In the genomic region with DNA sequence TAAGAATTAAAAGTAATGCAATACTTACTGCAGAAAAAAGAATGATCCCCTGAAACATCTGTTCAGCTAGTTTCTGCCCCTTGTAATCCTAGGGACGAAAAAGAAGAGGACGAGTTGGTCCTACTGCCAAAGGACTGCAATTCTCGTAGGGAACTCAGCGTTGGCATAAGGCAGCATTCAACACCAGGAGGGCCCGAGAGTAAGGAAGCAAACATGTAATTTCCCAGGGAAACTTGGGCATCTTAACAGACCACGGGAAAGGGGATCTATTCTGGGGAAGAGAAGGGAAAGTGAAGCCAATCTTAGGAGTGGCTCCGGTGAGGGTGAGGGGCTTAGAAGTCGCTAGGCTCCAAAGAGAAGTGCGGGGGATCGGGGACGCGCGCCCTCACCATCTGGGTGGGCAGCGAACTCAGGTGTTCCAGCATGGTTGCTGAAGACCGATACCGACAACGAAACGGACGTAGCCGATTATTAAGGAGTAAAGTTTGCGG, we compare ENCODE assay signal across 8 mouse cellular contexts. TPM values are rescaled to one million over a fixed set of nuclear protein-coding genes. Genes with fewer than 3 reads are reported as not detected.
A peak's percentile ranks its signal among the peaks of the same experiment; 100 is the strongest.
DNase-seq lines count a peak whose midpoint lies in the region; ATAC-seq and TF ChIP-seq lines count a peak whose summit lies in the region.

No protein-coding gene starts in this region.

- peak overlapping the region; percentile 88 for H3K9ac ChIP-seq in heart, embryonic 13.5 days
- peak overlapping the region; percentile 93 for H3K9ac ChIP-seq in ES-E14 (ENCODE audit: insufficient read depth, low read depth, low read length, poor library complexity, severe bottlenecking)
- peak overlapping the region; percentile 96 for H3K9ac ChIP-seq in forebrain, embryonic 16.5 days (replicated peaks; ENCODE audit: low read depth, low read length)

- H3K9me3 ChIP-seq in heart, embryonic 13.5 days = no peaks in the 10 kb centered on the region
- H3K9me3 ChIP-seq in ES-E14 (ENCODE audit: control insufficient read depth, insufficient read depth, low read depth, low read length) = no peaks in the 10 kb centered on the region
- no peaks in the 10 kb centered on the region for H3K9me3 ChIP-seq in forebrain, embryonic 16.5 days (ENCODE audit: control insufficient read depth, low read length)

- WGBS in heart, embryonic 13.5 days = 0% methylated on average over 21 of the region's 21 CpGs
- under 1% methylated on average over 21 of the region's 21 CpGs for WGBS in forebrain, embryonic 16.5 days
- WGBS in macrophage (ENCODE audit: missing documents) = 1% methylated on average over 21 of the region's 21 CpGs

- peak overlapping the region; percentile 82 for H3K4me2 ChIP-seq in heart, embryonic 13.5 days
- peak overlapping the region; percentile 66 for H3K4me2 ChIP-seq in forebrain, embryonic 16.5 days (ENCODE audit: low read length)

- peak overlapping the region; percentile 90 for H3K27ac ChIP-seq in heart, embryonic 13.5 days (replicated peaks)
- H3K27ac ChIP-seq in ES-E14 (ENCODE audit: insufficient read depth, low read depth, low read length, poor library complexity, severe bottlenecking) (peak overlapping the region; percentile 28; the same call in 1 of the 2 replicates), macrophage (peak overlapping the region; percentile 70)
- H3K27ac ChIP-seq in forebrain, embryonic 16.5 days (ENCODE audit: low read length) = peak overlapping the region; percentile 90; the same call in 1 of the 2 replicates

- H3K4me3 ChIP-seq in heart, embryonic 13.5 days = peak overlapping the region; percentile 80
- H3K4me3 ChIP-seq in ES-E14 (ENCODE audit: insufficient read depth in 1 of 2, low read depth in 1 of 2, low read length in 2 of 2, poor library complexity in 1 of 2, severe bottlenecking in 1 of 2) (peak overlapping the region; percentile 84 to 95), macrophage (ENCODE audit: inconsistent target) (peak overlapping the region; percentile 97)
- peak overlapping the region; percentile 99 for H3K4me3 ChIP-seq in forebrain, embryonic 16.5 days (replicated peaks; ENCODE audit: low read length)

- peaks cover 21% of the 10 kb centered on the region for H3K79me2 ChIP-seq in macrophage (ENCODE audit: inconsistent target)

- peaks cover 19% of the 10 kb centered on the region for H3K4me1 ChIP-seq in heart, embryonic 13.5 days
- H3K4me1 ChIP-seq in ES-E14 (ENCODE audit: control insufficient read depth in 2 of 2, insufficient read depth in 2 of 2, low read length in 2 of 2, poor library complexity in 1 of 2) = peaks cover 0 to 3% of the 10 kb centered on the region in 2 experiments; a peak in 1 of 4 replicates
- H3K4me1 ChIP-seq in forebrain, embryonic 16.5 days (replicated peaks; ENCODE audit: control insufficient read depth, insufficient read depth, low read length) = peaks cover 15% of the 10 kb centered on the region

- in situ Hi-C loops in ES-E14 (cut with MboI; ENCODE audit: low sequenced_read_pairs in 2 of 2, unreplicated experiment in 2 of 2) = no loop called here

- H3K36me3 ChIP-seq in heart, embryonic 13.5 days = peaks cover 28% of the 10 kb centered on the region
- H3K36me3 ChIP-seq in ES-E14 (ENCODE audit: control insufficient read depth, insufficient read depth, low read length, poor library complexity, severe bottlenecking) (no peaks in the 10 kb centered on the region), macrophage (ENCODE audit: inconsistent target) (no peaks in the 10 kb centered on the region)
- H3K36me3 ChIP-seq in forebrain, embryonic 16.5 days (ENCODE audit: control insufficient read depth, insufficient read depth) = no peaks in the 10 kb centered on the region

- no peak for DNase-seq in heart, adult 18-20 months
- DNase-seq in ES-E14 (ENCODE audit: low read depth, low spot score) = no peak
- no peak for DNase-seq in cerebellum, postnatal 4 days (ENCODE audit: low spot score in 2 of 2)
- DNase-seq in layer of hippocampus, postnatal 14 days (ENCODE audit: low spot score in 2 of 2) = no peak
- DNase-seq in thymus, postnatal 4 days = no peak

- no peak for ATAC-seq in heart, embryonic 13.5 days (ENCODE audit: extremely low read depth, insufficient number of reproducible peaks, low FRiP score, low TSS enrichment)
- peak; percentile 24 for ATAC-seq in forebrain, embryonic 16.5 days

- no peaks in the 10 kb centered on the region for H3K27me3 ChIP-seq in heart, embryonic 13.5 days (replicated peaks)
- H3K27me3 ChIP-seq in forebrain, embryonic 16.5 days (replicated peaks; ENCODE audit: control insufficient read depth, insufficient read depth, low read length) = no peaks in the 10 kb centered on the region

TF ChIP-seq in ES-E14, 5 proteins besides CTCF, POLR2A, EP300 and RAD21:
- TF ChIP-seq ZC3H11A (IDR thresholded peaks at IDR 0.05; ENCODE audit: borderline replicate concordance, low read depth, low read length) (no peak), CHD2 (IDR thresholded peaks at IDR 0.05; ENCODE audit: low read depth, low read length) (no peak), MAFK (IDR thresholded peaks at IDR 0.05; ENCODE audit: insufficient read depth, low read depth, low read length) (no peak), ZNF384 (IDR thresholded peaks at IDR 0.05; ENCODE audit: low read depth, low read length) (no peak), HCFC1 (IDR thresholded peaks at IDR 0.05; ENCODE audit: borderline replicate concordance, insufficient read depth, low read length) (no peak)

RNA-seq across cellular contexts. Expression of gene Glt8d1, which starts 0.3 kb away (rescaled TPM):
- polyA plus RNA-seq in heart, embryonic 13.5 days (2015; fragmentation: Nextera tagmentation; extraction: Ambion mirVana) = 46.8 and 51.9 TPM in 2 replicates
- total RNA-seq in heart, adult 18-20 months (2021) = 10 to 100 TPM; 19.8 to 22.5 TPM
- total RNA-seq in ES-E14 (2012; rRNA removed) = 22.4 and 25.4 TPM in 2 replicates
- 51.8 and 54.2 TPM in 2 replicates for polyA plus RNA-seq in forebrain, embryonic 16.5 days (2015; fragmentation: Nextera tagmentation; extraction: Ambion mirVana)
- 10 to 100 TPM; 42.3 to 95.3 (median 64.0) TPM for total RNA-seq in macrophage (2018; cell fraction: chromatin; rRNA removed)
- 10 to 100 TPM; 15.7 to 33.1 (median 21.5) TPM for total RNA-seq in macrophage (2018; cell fraction: cytosol; rRNA removed)
- 100 to 1,000 TPM in 1 of 26 experiments, 10 to 100 TPM in 25; 41.3 to 102 (median 59.5) TPM for total RNA-seq in macrophage (2018; cell fraction: nucleus; rRNA removed)
- 25.5 to 38.1 TPM (median 30.8 TPM) in 3 replicates for polyA plus RNA-seq in macrophage (2018)
- total RNA-seq in layer of hippocampus, postnatal 14 days (2021) = 10 to 100 TPM; 36.8 to 38.0 TPM

RNA-seq across cellular contexts. Expression of gene Spcs1, which starts 0.6 kb away (rescaled TPM):
- 340 and 382 TPM in 2 replicates for polyA plus RNA-seq in heart, embryonic 13.5 days (2015; fragmentation: Nextera tagmentation; extraction: Ambion mirVana)
- 100 to 1,000 TPM; 132 to 138 TPM for total RNA-seq in heart, adult 18-20 months (2021)
- total RNA-seq in ES-E14 (2012; rRNA removed) = 161 and 182 TPM in 2 replicates
- polyA plus RNA-seq in forebrain, embryonic 16.5 days (2015; fragmentation: Nextera tagmentation; extraction: Ambion mirVana) = 278 and 305 TPM in 2 replicates
- total RNA-seq in macrophage (2018; cell fraction: chromatin; rRNA removed) = 10 to 100 TPM in 22 of 26 experiments, 1 to 10 TPM in 4; 7.4 to 46.0 (median 17.0) TPM
- total RNA-seq in macrophage (2018; cell fraction: cytosol; rRNA removed) = 100 to 1,000 TPM; 208 to 300 (median 243) TPM
- 100 to 1,000 TPM in 1 of 26 experiments, 10 to 100 TPM in 25; 28.6 to 104 (median 62.5) TPM for total RNA-seq in macrophage (2018; cell fraction: nucleus; rRNA removed)
- 227 to 384 TPM (median 331 TPM) in 3 replicates for polyA plus RNA-seq in macrophage (2018)
- 100 to 1,000 TPM; 173 to 181 TPM for total RNA-seq in layer of hippocampus, postnatal 14 days (2021)

RNA-seq across cellular contexts. Expression of gene Pbrm1, which starts 18.1 kb away (rescaled TPM):
- polyA plus RNA-seq in heart, embryonic 13.5 days (2015; fragmentation: Nextera tagmentation; extraction: Ambion mirVana) = 93.0 and 102 TPM in 2 replicates
- 10 to 100 TPM; 51.7 to 57.7 TPM for total RNA-seq in heart, adult 18-20 months (2021)
- total RNA-seq in ES-E14 (2012; rRNA removed) = 57.2 and 58.9 TPM in 2 replicates
- 154 and 170 TPM in 2 replicates for polyA plus RNA-seq in forebrain, embryonic 16.5 days (2015; fragmentation: Nextera tagmentation; extraction: Ambion mirVana)
- total RNA-seq in macrophage (2018; cell fraction: chromatin; rRNA removed) = 100 to 1,000 TPM in 23 of 26 experiments, 10 to 100 TPM in 3; 73.5 to 177 (median 129) TPM
- total RNA-seq in macrophage (2018; cell fraction: cytosol; rRNA removed) = 10 to 100 TPM; 24.4 to 54.3 (median 35.3) TPM
- 100 to 1,000 TPM in 4 of 26 experiments, 10 to 100 TPM in 22; 47.5 to 124 (median 69.4) TPM for total RNA-seq in macrophage (2018; cell fraction: nucleus; rRNA removed)
- 19.0 to 25.4 TPM (median 21.5 TPM) in 3 replicates for polyA plus RNA-seq in macrophage (2018)
- total RNA-seq in layer of hippocampus, postnatal 14 days (2021) = 10 to 100 TPM; 56.1 to 57.1 TPM

RNA-seq across cellular contexts. Expression of gene Gnl3, which starts 18.1 kb away (rescaled TPM):
- polyA plus RNA-seq in heart, embryonic 13.5 days (2015; fragmentation: Nextera tagmentation; extraction: Ambion mirVana) = 61.2 and 64.9 TPM in 2 replicates
- 10 to 100 TPM; 23.9 to 25.9 TPM for total RNA-seq in heart, adult 18-20 months (2021)
- total RNA-seq in ES-E14 (2012; rRNA removed) = 377 and 427 TPM in 2 replicates
- polyA plus RNA-seq in forebrain, embryonic 16.5 days (2015; fragmentation: Nextera tagmentation; extraction: Ambion mirVana) = 57.6 and 61.9 TPM in 2 replicates
- total RNA-seq in macrophage (2018; cell fraction: chromatin; rRNA removed) = 100 to 1,000 TPM in 21 of 26 experiments, 10 to 100 TPM in 5; 36.0 to 200 (median 116) TPM
- 10 to 100 TPM; 13.4 to 31.4 (median 21.3) TPM for total RNA-seq in macrophage (2018; cell fraction: cytosol; rRNA removed)
- total RNA-seq in macrophage (2018; cell fraction: nucleus; rRNA removed) = 100 to 1,000 TPM in 4 of 26 experiments, 10 to 100 TPM in 22; 39.2 to 215 (median 62.6) TPM
- polyA plus RNA-seq in macrophage (2018) = 29.0 to 64.4 TPM (median 63.1 TPM) in 3 replicates
- 10 to 100 TPM; 43.3 to 45.6 TPM for total RNA-seq in layer of hippocampus, postnatal 14 days (2021)

RNA-seq across cellular contexts. Expression of gene Nek4, which starts 49.7 kb away (rescaled TPM):
- polyA plus RNA-seq in heart, embryonic 13.5 days (2015; fragmentation: Nextera tagmentation; extraction: Ambion mirVana) = 4.7 and 4.9 TPM in 2 replicates
- 1 to 10 TPM; 4.8 TPM for total RNA-seq in heart, adult 18-20 months (2021)
- total RNA-seq in ES-E14 (2012; rRNA removed) = 15.0 and 16.8 TPM in 2 replicates
- polyA plus RNA-seq in forebrain, embryonic 16.5 days (2015; fragmentation: Nextera tagmentation; extraction: Ambion mirVana) = 19.6 and 20.4 TPM in 2 replicates
- 10 to 100 TPM in 25 of 26 experiments, 1 to 10 TPM in 1; 7.6 to 34.8 (median 22.2) TPM for total RNA-seq in macrophage (2018; cell fraction: chromatin; rRNA removed)
- 1 to 10 TPM; 4.3 to 9.4 (median 7.5) TPM for total RNA-seq in macrophage (2018; cell fraction: cytosol; rRNA removed)
- total RNA-seq in macrophage (2018; cell fraction: nucleus; rRNA removed) = 10 to 100 TPM in 16 of 26 experiments, 1 to 10 TPM in 10; 4.9 to 25.4 (median 13.4) TPM
- polyA plus RNA-seq in macrophage (2018) = 5.6 to 7.4 TPM (median 5.9 TPM) in 3 replicates
- total RNA-seq in layer of hippocampus, postnatal 14 days (2021) = 10 to 100 TPM; 14.1 to 15.9 TPM

Comparison
In these comparisons a context has a peak if more than half of its experiments do, and no peak if none do; other contexts are left out.
1. H3K27ac ChIP-seq: peak in every context shown above with its lines; median percentile 90 in heart, embryonic 13.5 days; 90 in forebrain, embryonic 16.5 days; 70 in macrophage; 28 in ES-E14.